Mouse (Mus musculus): Measurements from ENCODE around the gene Olfr1254.

GRCm38 (mm10) chr2:89793519-89793918, at the start of gene Olfr1254:
- TF ChIP-seq CTCF (IDR thresholded peaks at IDR 0.05; ENCODE audit: extremely low read depth, insufficient read length, insufficient replicate concordance, low read depth, low read length): no peak
- no peak for TF ChIP-seq POLR2A (IDR thresholded peaks at IDR 0.05; ENCODE audit: low read depth, low read length)

All from small intestine, adult 2 months (tissue).